Mouse (Mus musculus) lung, embryonic 14.5 days (tissue): ENCODE measurements around the gene Zg16. TPM values are rescaled to one million over a fixed set of nuclear protein-coding genes. Genes with fewer than 3 reads are reported as not detected.

Experiments used
- ATAC-seq: fragments of 200-750 bp; cut with Nextera tagmentation; 2 replicates; pipeline ENCODE4 v1.8.0; 2017; ENCODE audit warnings: mild to moderate bottlenecking, moderate TSS enrichment, moderate library complexity; ENCODE audit not compliant: insufficient read depth
- DNase-seq: peaks from one replicate; pipeline ENCODE4 v3.0.0-alpha.2; 2015
- H3K27ac ChIP-seq: fragments of 300-500 bp; sonication (generic); 2 replicates; pipeline ENCODE4 v1.5.1; 2014; ENCODE audit warnings: low read depth, mild to moderate bottlenecking, moderate library complexity
- H3K27me3 ChIP-seq: fragments of 300-500 bp; sonication (generic); 2 replicates; pipeline ENCODE4 v1.6.1; 2014; ENCODE audit warnings: low read length, control low read depth; ENCODE audit not compliant: insufficient read depth
- H3K36me3 ChIP-seq: fragments of 300-500 bp; sonication (generic); 2 replicates; pipeline ENCODE4 v1.6.1; 2014; ENCODE audit warnings: control low read depth; ENCODE audit not compliant: insufficient read depth
- H3K4me1 ChIP-seq: fragments of 300-500 bp; sonication (generic); 2 replicates; pipeline ENCODE4 v1.6.1; 2014; ENCODE audit warnings: antibody characterized with exemption, control low read depth; ENCODE audit not compliant: insufficient read depth
- H3K4me2 ChIP-seq: fragments of 300-500 bp; sonication (generic); 2 replicates; pipeline ENCODE4 v1.6.1; 2014; ENCODE audit warnings: mild to moderate bottlenecking
- H3K4me3 ChIP-seq: fragments of 300-500 bp; sonication (generic); 2 replicates; pipeline ENCODE4 v1.5.1; 2014; ENCODE audit warnings: low read depth, low read length
- H3K9ac ChIP-seq: fragments of 300-500 bp; sonication (generic); 2 replicates; pipeline ENCODE4 v1.6.1; 2014
- H3K9me3 ChIP-seq: fragments of 300-500 bp; sonication (generic); 2 replicates; pipeline ENCODE4 v1.6.1; 2016; ENCODE audit warnings: low read depth, low read length, control low read depth
- CTCF ChIP-seq: IDR thresholded peaks from 2 replicates; pipeline ENCODE4 v1.5.1; 2016; ENCODE audit warnings: antibody characterized with exemption, low read depth
- WGBS: fragments of 180-500 bp; shearing (Covaris S2); extraction: QIAGEN DNeasy Blood & Tissue Kit; methylation state at CpG from one replicate; pipeline ENCODE4 v1.1.7; 2014; 5-methylcytosine and 5-hydroxymethylcytosine counted together
- polyA plus RNA-seq: library from polyadenylated mRNA; unstranded; fragments of >200 nt; fragmentation: Nextera tagmentation; extraction: Ambion mirVana; gene quantifications from 2 replicates; pipeline ENCODE4 v1.2.1, GENCODE M21; 2014

The Zg16 gene
- polyA plus RNA-seq, 1 experiment from 2014 or later: not detected

GRCm38 (mm10) chr7:127121061-127121910, 34.2 kb upstream of the Zg16 start:
- Histone ChIP-seq H3K9me3 (peaks cover 3% of the 10 kb centered on the region; the same call in 1 of the 2 replicates), H3K9ac (no peak overlapping the region), H3K36me3 (no peaks in the 10 kb centered on the region), H3K4me2 (peak overlapping the region; percentile 15; the same call in 1 of the 2 replicates), H3K27me3 (peaks cover 19% of the 10 kb centered on the region; the same call in 1 of the 2 replicates), H3K4me3 (no peak overlapping the region), H3K4me1 (no peaks in the 10 kb centered on the region), H3K27ac (no peak overlapping the region)
- ATAC-seq: no peak
- DNase-seq: no peak
- TF ChIP-seq CTCF: no peak
- WGBS: 17% methylated on average over 21 of the region's 21 CpGs

GRCm38 (mm10) chr7:127118671-127119445, 31.7 kb upstream of the Zg16 start:
- Histone ChIP-seq H3K4me3 (no peak overlapping the region), H3K36me3 (no peaks in the 10 kb centered on the region), H3K27ac (no peak overlapping the region), H3K4me1 (no peaks in the 10 kb centered on the region), H3K27me3 (peaks cover 19% of the 10 kb centered on the region; the same call in 1 of the 2 replicates), H3K9ac (no peak overlapping the region), H3K4me2 (no peak overlapping the region), H3K9me3 (no peaks in the 10 kb centered on the region)
- ATAC-seq (no peak), DNase-seq (no peak)
- 55% methylated on average over 14 of the region's 14 CpGs for WGBS
- no peak for TF ChIP-seq CTCF

- no peak overlapping the region for H3K4me2 ChIP-seq
- H3K27ac ChIP-seq: no peak overlapping the region
- no peaks in the 10 kb centered on the region for H3K36me3 ChIP-seq
- TF ChIP-seq CTCF: no peak
- DNase-seq (peak; percentile 43), ATAC-seq (0 out of 2 replicates have a peak, but pooled peaks have one; percentile 24)
- H3K9ac ChIP-seq: no peak overlapping the region
- H3K9me3 ChIP-seq: no peaks in the 10 kb centered on the region
- no peak overlapping the region for H3K4me3 ChIP-seq
- H3K27me3 ChIP-seq: peaks cover 19% of the 10 kb centered on the region; the same call in 1 of the 2 replicates
- no peaks in the 10 kb centered on the region for H3K4me1 ChIP-seq
- 32% methylated on average over 5 of the region's 5 CpGs for WGBS
Measured at GRCm38 (mm10) chr7:127117948-127118347, 30.8 kb upstream of the Zg16 start.

GRCm38 (mm10) chr7:127116331-127116935, 29.3 kb upstream of the Zg16 start:
- Histone ChIP-seq H3K9me3 (no peaks in the 10 kb centered on the region), H3K27ac (no peak overlapping the region), H3K4me1 (no peaks in the 10 kb centered on the region), H3K27me3 (peaks cover 15% of the 10 kb centered on the region; the same call in 1 of the 2 replicates), H3K9ac (no peak overlapping the region), H3K4me2 (no peak overlapping the region), H3K36me3 (no peaks in the 10 kb centered on the region), H3K4me3 (no peak overlapping the region)
- no peak for DNase-seq
- TF ChIP-seq CTCF: no peak
- WGBS: 43% methylated on average over 11 of the region's 11 CpGs
- ATAC-seq: no peak

GRCm38 (mm10) chr7:127114920-127115319, 27.8 kb upstream of the Zg16 start:
- Histone ChIP-seq H3K4me3 (no peak overlapping the region), H3K4me1 (no peaks in the 10 kb centered on the region), H3K9me3 (no peaks in the 10 kb centered on the region), H3K36me3 (no peaks in the 10 kb centered on the region), H3K27me3 (no peaks in the 10 kb centered on the region), H3K9ac (no peak overlapping the region), H3K4me2 (no peak overlapping the region), H3K27ac (no peak overlapping the region)
- no peak for TF ChIP-seq CTCF
- ATAC-seq: no peak
- DNase-seq: no peak
- 69% methylated on average over 11 of the region's 11 CpGs for WGBS

GRCm38 (mm10) chr7:127113614-127114259, 26.6 kb upstream of the Zg16 start:
- no peaks in the 10 kb centered on the region for H3K9me3 ChIP-seq
- no peaks in the 10 kb centered on the region for H3K4me1 ChIP-seq
- ATAC-seq (no peak), DNase-seq (peak; percentile 48)
- TF ChIP-seq CTCF: no peak
- no peaks in the 10 kb centered on the region for H3K27me3 ChIP-seq
- no peak overlapping the region for H3K4me2 ChIP-seq
- H3K27ac ChIP-seq: no peak overlapping the region
- H3K4me3 ChIP-seq: no peak overlapping the region
- no peak overlapping the region for H3K9ac ChIP-seq
- WGBS: 43% methylated on average over 12 of the region's 12 CpGs
- no peaks in the 10 kb centered on the region for H3K36me3 ChIP-seq
